Comparison of ENCODE assay signal across 9 mouse cellular contexts in genomic region chr11:88989530-88989929, GRCm38 (mm10). TPM values are rescaled to one million over a fixed set of nuclear protein-coding genes. Genes with fewer than 3 reads are reported as not detected.
DNase-seq lines count a peak whose midpoint lies in the region; ATAC-seq and TF ChIP-seq lines count a peak whose summit lies in the region.
"Had no signal": no experiment of that assay in that cellular context is flagged by ENCODE, and none has a peak within 500 bp of the region (broad histone marks: within the 10 kb centered on the region; RNA-seq: fewer than 3 reads in every experiment).

No protein-coding gene starts in this region.

- no peaks in the 10 kb centered on the region for H3K9me3 ChIP-seq in kidney, postnatal 0 days (replicated peaks; ENCODE audit: low read length)
- H3K9me3 ChIP-seq in ES-Bruce4 (replicated peaks; ENCODE audit: control insufficient read depth, insufficient read depth, low read length, poor library complexity, severe bottlenecking) = no peaks in the 10 kb centered on the region
- no peaks in the 10 kb centered on the region for H3K9me3 ChIP-seq in hindbrain, embryonic 14.5 days (ENCODE audit: control insufficient read depth, low read length)
- H3K9me3 ChIP-seq: midbrain, embryonic 13.5 days had no signal

- no peak for TF ChIP-seq POLR2A in ES-Bruce4 (IDR thresholded peaks at IDR 0.05; ENCODE audit: insufficient read depth, low read length)

- H3K4me3 ChIP-seq in kidney, postnatal 0 days (replicated peaks; ENCODE audit: low read depth, low read length) = no peak overlapping the region
- no peak overlapping the region for H3K4me3 ChIP-seq in ES-Bruce4 (ENCODE audit: low read depth, low read length)
- no peak overlapping the region for H3K4me3 ChIP-seq in hindbrain, embryonic 14.5 days (replicated peaks; ENCODE audit: low read length)
- H3K4me3 ChIP-seq: midbrain, embryonic 13.5 days had no signal

- TF ChIP-seq CTCF in kidney, postnatal 0 days (IDR thresholded peaks at IDR 0.05; ENCODE audit: low read depth) = peak; percentile 69
- TF ChIP-seq CTCF in ES-Bruce4 (IDR thresholded peaks at IDR 0.05; ENCODE audit: low read depth, low read length) = no peak

- no peak for TF ChIP-seq EP300 in ES-Bruce4 (IDR thresholded peaks at IDR 0.05; ENCODE audit: insufficient read depth, low read depth, low read length)

- no peak overlapping the region for H3K9ac ChIP-seq in kidney, postnatal 0 days (ENCODE audit: low read depth, low read length)
- H3K9ac ChIP-seq in ES-Bruce4 (ENCODE audit: low read depth, poor library complexity, severe bottlenecking) = no peak overlapping the region
- no peak overlapping the region for H3K9ac ChIP-seq in hindbrain, embryonic 14.5 days
- H3K9ac ChIP-seq: midbrain, embryonic 13.5 days had no signal

- 72% methylated on average over 5 of the region's 5 CpGs for WGBS in kidney, postnatal 0 days
- WGBS in hindbrain, embryonic 14.5 days = 70% methylated on average over 5 of the region's 5 CpGs

- no peak overlapping the region for H3K27ac ChIP-seq in kidney, postnatal 0 days
- peak overlapping the region; percentile 26; the same call in 1 of the 2 replicates for H3K27ac ChIP-seq in ES-Bruce4 (ENCODE audit: insufficient read depth, low read length)
- H3K27ac ChIP-seq in hindbrain, embryonic 14.5 days = no peak overlapping the region
- H3K27ac ChIP-seq: midbrain, embryonic 13.5 days had no signal

- peak; percentile 74 for DNase-seq in kidney, postnatal 0 days (ENCODE audit: low spot score)
- no peak for DNase-seq in kidney, adult 11 months
- no peak for DNase-seq in cerebellum, adult 8-10 months
- DNase-seq in hindbrain, embryonic 14.5 days (ENCODE audit: low spot score) = no peak
- no peak for DNase-seq in ovary, postnatal 10 days (ENCODE audit: low spot score)

- H3K4me1 ChIP-seq in kidney, postnatal 0 days (replicated peaks; ENCODE audit: insufficient read depth, low read length) = no peaks in the 10 kb centered on the region
- peaks cover 2% of the 10 kb centered on the region for H3K4me1 ChIP-seq in ES-Bruce4 (ENCODE audit: control insufficient read depth, insufficient read depth, low read length)
- no peaks in the 10 kb centered on the region for H3K4me1 ChIP-seq in hindbrain, embryonic 14.5 days (replicated peaks; ENCODE audit: control insufficient read depth, insufficient read depth, low read length)
- H3K4me1 ChIP-seq: midbrain, embryonic 13.5 days had no signal

- ATAC-seq in kidney, postnatal 0 days (replicated peaks; ENCODE audit: low FRiP score, low read depth) = 0 out of 2 replicates have a peak, but pooled peaks have one; percentile 43
- peak; percentile 78 for ATAC-seq in granulocyte monocyte progenitor cell, adult 5-6 weeks (replicated peaks; ENCODE audit: poor library complexity, severe bottlenecking)
- peak; percentile 93 for ATAC-seq in megakaryocyte progenitor cell, adult 5-6 weeks (replicated peaks; ENCODE audit: poor library complexity)
- no peak for ATAC-seq in hindbrain, embryonic 14.5 days (ENCODE audit: low FRiP score)
- ATAC-seq: midbrain, embryonic 13.5 days had no signal

- no peaks in the 10 kb centered on the region for H3K27me3 ChIP-seq in kidney, postnatal 0 days (ENCODE audit: insufficient read depth, low read length)
- H3K27me3 ChIP-seq in ES-Bruce4 (ENCODE audit: control insufficient read depth, insufficient read depth, low read length, poor library complexity, severe bottlenecking) = no peaks in the 10 kb centered on the region
- H3K27me3 ChIP-seq in hindbrain, embryonic 14.5 days (ENCODE audit: control insufficient read depth, insufficient read depth, low read length) = no peaks in the 10 kb centered on the region
- H3K27me3 ChIP-seq: midbrain, embryonic 13.5 days had no signal

- H3K36me3 ChIP-seq in kidney, postnatal 0 days (ENCODE audit: insufficient read depth, low read length) = peaks cover 20% of the 10 kb centered on the region
- peaks cover 18% of the 10 kb centered on the region for H3K36me3 ChIP-seq in ES-Bruce4 (ENCODE audit: control insufficient read depth, insufficient read depth, low read length, poor library complexity, severe bottlenecking)
- peaks cover 60% of the 10 kb centered on the region for H3K36me3 ChIP-seq in hindbrain, embryonic 14.5 days (replicated peaks; ENCODE audit: control insufficient read depth, insufficient read depth)

- no peak overlapping the region for H3K4me2 ChIP-seq in kidney, postnatal 0 days (ENCODE audit: low read length)
- H3K4me2 ChIP-seq in hindbrain, embryonic 14.5 days (replicated peaks) = no peak overlapping the region
- H3K4me2 ChIP-seq: midbrain, embryonic 13.5 days had no signal

RNA-seq across cellular contexts. Expression of gene Trim25, which starts 9.6 kb away (rescaled TPM):
- 17.6 and 18.3 TPM in 2 replicates for polyA plus RNA-seq in kidney, postnatal 0 days (2015; fragmentation: Nextera tagmentation; extraction: Ambion mirVana)
- polyA plus RNA-seq in ES-Bruce4 (2011; ENCODE audit: insufficient read depth, insufficient read length, low read depth, missing spikeins) = 47.3 and 49.9 TPM in 2 replicates
- total RNA-seq in granulocyte monocyte progenitor cell, adult 5-6 weeks (2014; fragmentation: Nextera tagmentation) = 26.9 and 32.2 TPM in 2 replicates
- total RNA-seq in granulocyte monocyte progenitor cell, adult 5-6 weeks (2017) = 14.0 and 18.4 TPM in 2 replicates
- total RNA-seq in megakaryocyte progenitor cell, adult 5-6 weeks (2015) = 22.8 and 28.2 TPM in 2 replicates
- total RNA-seq in megakaryocyte progenitor cell, adult 5-6 weeks (2017) = 16.7 and 21.2 TPM in 2 replicates
- polyA plus RNA-seq in hindbrain, embryonic 14.5 days (2014; fragmentation: Nextera tagmentation; extraction: Ambion mirVana) = 2.1 and 4.3 TPM in 2 replicates

RNA-seq across cellular contexts. Expression of gene Coil, which starts 19.5 kb away (rescaled TPM):
- 10.9 and 12.1 TPM in 2 replicates for polyA plus RNA-seq in kidney, postnatal 0 days (2015; fragmentation: Nextera tagmentation; extraction: Ambion mirVana)
- 32.7 and 33.5 TPM in 2 replicates for polyA plus RNA-seq in ES-Bruce4 (2011; ENCODE audit: insufficient read depth, insufficient read length, low read depth, missing spikeins)
- 9.1 and 16.2 TPM in 2 replicates for total RNA-seq in granulocyte monocyte progenitor cell, adult 5-6 weeks (2014; fragmentation: Nextera tagmentation)
- total RNA-seq in granulocyte monocyte progenitor cell, adult 5-6 weeks (2017) = 8.4 and 17.7 TPM in 2 replicates
- 7.6 and 10.1 TPM in 2 replicates for total RNA-seq in megakaryocyte progenitor cell, adult 5-6 weeks (2015)
- total RNA-seq in megakaryocyte progenitor cell, adult 5-6 weeks (2017) = 11.2 and 11.7 TPM in 2 replicates
- 16.9 and 21.5 TPM in 2 replicates for polyA plus RNA-seq in hindbrain, embryonic 14.5 days (2014; fragmentation: Nextera tagmentation; extraction: Ambion mirVana)

RNA-seq across cellular contexts. Expression of gene Elobl, which starts 22.8 kb away (rescaled TPM):
- polyA plus RNA-seq in kidney, postnatal 0 days (2015; fragmentation: Nextera tagmentation; extraction: Ambion mirVana) = not detected in 2 replicates
- polyA plus RNA-seq in ES-Bruce4 (2011; ENCODE audit: insufficient read depth, insufficient read length, low read depth, missing spikeins) = 12.6 and 13.8 TPM in 2 replicates
- total RNA-seq in granulocyte monocyte progenitor cell, adult 5-6 weeks (2014; fragmentation: Nextera tagmentation) = not detected in 2 replicates
- total RNA-seq in granulocyte monocyte progenitor cell, adult 5-6 weeks (2017) = not detected in 2 replicates
- not detected in 2 replicates for total RNA-seq in megakaryocyte progenitor cell, adult 5-6 weeks (2015)
- total RNA-seq in megakaryocyte progenitor cell, adult 5-6 weeks (2017) = not detected in 2 replicates
- polyA plus RNA-seq in hindbrain, embryonic 14.5 days (2014; fragmentation: Nextera tagmentation; extraction: Ambion mirVana) = not detected in 2 replicates
- polyA plus RNA-seq: midbrain, embryonic 13.5 days had no signal

RNA-seq across cellular contexts. Expression of gene Scpep1, which starts 34.3 kb away (rescaled TPM):
- polyA plus RNA-seq in kidney, postnatal 0 days (2015; fragmentation: Nextera tagmentation; extraction: Ambion mirVana) = 149 and 169 TPM in 2 replicates
- 186 and 188 TPM in 2 replicates for polyA plus RNA-seq in ES-Bruce4 (2011; ENCODE audit: insufficient read depth, insufficient read length, low read depth, missing spikeins)
- 18.1 and 22.3 TPM in 2 replicates for total RNA-seq in granulocyte monocyte progenitor cell, adult 5-6 weeks (2014; fragmentation: Nextera tagmentation)
- 11.5 and 13.4 TPM in 2 replicates for total RNA-seq in granulocyte monocyte progenitor cell, adult 5-6 weeks (2017)
- total RNA-seq in megakaryocyte progenitor cell, adult 5-6 weeks (2015) = 25.0 and 25.4 TPM in 2 replicates
- 13.8 and 15.0 TPM in 2 replicates for total RNA-seq in megakaryocyte progenitor cell, adult 5-6 weeks (2017)
- polyA plus RNA-seq in hindbrain, embryonic 14.5 days (2014; fragmentation: Nextera tagmentation; extraction: Ambion mirVana) = 28.7 and 34.7 TPM in 2 replicates

Comparison
In these comparisons a context has a peak if more than half of its experiments do, and no peak if none do; other contexts are left out.
1. RNA of gene Elobl, which starts 22.8 kb away (polyA plus RNA-seq): 12.6 to 13.8 TPM in ES-Bruce4; not detected in kidney, postnatal 0 days and not detected in hindbrain, embryonic 14.5 days; every median in the first group is over 10 times any median in the second.